Mouse (Mus musculus) lung, postnatal 0 days (tissue): ENCODE results near the gene Gtpbp1.

Source experiments
- CTCF ChIP-seq: IDR thresholded peaks from 2 replicates; pipeline ENCODE4 v1.5.1; 2016; ENCODE audit warnings: antibody characterized with exemption, mild to moderate bottlenecking
- EP300 ChIP-seq: IDR thresholded peaks from 2 replicates; pipeline ENCODE4 v1.6.1; 2016; ENCODE audit warnings: antibody characterized with exemption, mild to moderate bottlenecking, control low read depth

DNA sequence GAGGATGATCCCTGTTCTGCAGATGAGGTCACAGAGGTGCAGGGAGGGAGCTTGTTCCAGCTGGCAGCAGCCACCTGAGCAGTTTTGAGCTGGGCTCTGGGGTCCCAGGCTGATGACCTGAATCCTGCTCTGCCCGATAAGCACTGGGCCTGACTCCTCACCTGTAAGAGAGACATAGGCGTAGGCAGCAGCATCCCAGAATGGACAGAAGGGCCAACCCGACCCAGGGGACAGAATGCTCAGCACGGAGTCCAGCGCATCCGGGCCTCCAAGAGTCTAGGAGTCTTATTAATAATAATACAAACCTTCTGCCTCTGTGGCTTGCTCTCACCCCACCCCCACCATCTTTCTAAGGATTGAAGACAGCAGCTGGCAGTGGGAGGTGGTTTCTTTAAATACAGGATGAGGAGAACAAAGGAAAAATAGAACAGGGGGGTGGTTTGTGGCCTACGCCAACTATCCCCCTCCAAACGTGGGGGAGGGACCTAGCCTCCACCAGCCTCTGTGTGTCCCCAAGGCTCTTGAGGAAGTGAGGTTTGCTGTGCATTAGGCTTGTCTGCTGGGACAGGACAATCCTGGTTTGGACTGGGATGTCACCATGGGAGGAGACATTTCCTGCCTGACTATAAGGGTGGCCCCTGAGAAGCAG is 65.5 kb downstream of the Gtpbp1 start:
- no peak for TF ChIP-seq EP300
- no peak for TF ChIP-seq CTCF
